Mouse (Mus musculus) macrophage (primary cell): Measurements from ENCODE around the gene H2afb2. TPM values are rescaled to one million over a fixed set of nuclear protein-coding genes. Genes with fewer than 3 reads are reported as not detected.

Experiments used
- H3K27ac ChIP-seq: fragments of 350-480 bp; formaldehyde crosslinking; 2 replicates; pipeline ENCODE4 v1.9.0; 2021
- H3K36me3 ChIP-seq: fragments of 350-480 bp; formaldehyde crosslinking; 2 replicates; pipeline ENCODE4 v1.9.0; 2021; ENCODE audit errors: inconsistent target
- H3K4me3 ChIP-seq: fragments of 350-480 bp; formaldehyde crosslinking; 2 replicates; pipeline ENCODE4 v1.9.0; 2021; ENCODE audit errors: inconsistent target
- H3K79me2 ChIP-seq: fragments of 350-480 bp; formaldehyde crosslinking; 2 replicates; pipeline ENCODE4 v1.9.0; 2021; ENCODE audit errors: inconsistent target
- WGBS: methylation state at CpG from one replicate; pipeline ENCODE4 v1.1.7; 2026; ENCODE audit warnings: inconsistent platforms; ENCODE audit not compliant: missing documents; 5-methylcytosine and 5-hydroxymethylcytosine counted together
- polyA plus RNA-seq: library from polyadenylated mRNA; stranded (reverse); fragments of 250-400 nt; gene quantifications from 3 replicates; pipeline ENCODE4 v1.2.4, GENCODE M21; 2018; ENCODE audit warnings: inconsistent platforms
- total RNA-seq, 78 experiments: library from RNA; depleted of rRNA; stranded (reverse); fragments of 250-400 nt; gene quantifications; 1 replicate in 9 of 78; 2 replicates in 24 of 78; 3 replicates in 43 of 78; 4 replicates in 2 of 78; pipeline ENCODE4 v1.2.4; 2018; ENCODE audit warnings: inconsistent platforms in 56 of 78

H2afb2 gene
- not detected for total RNA-seq (2018; cell fraction: chromatin; rRNA removed)
- not detected for total RNA-seq (2018; cell fraction: cytosol; rRNA removed)
- total RNA-seq (2018; cell fraction: nucleus; rRNA removed) = not detected
- polyA plus RNA-seq = not detected in 3 replicates

- Histone ChIP-seq H3K4me3 (no peak within 1 kb of the TSS), H3K36me3 (no peaks in the 10 kb centered on the region), H3K27ac (no peak within 1 kb of the TSS), H3K79me2 (no peaks in the 10 kb centered on the region)
- 80% methylated on average over 4 of the region's 6 CpGs for WGBS
Observed at GRCm38 (mm10) chrX:116680878-116681277, at the start of gene H2afb2. Gene H2afb2, plus strand, starts transcription at chrX:116681178.

Other genes with a start within 250 kb of the H2afb2 start
- not detected in 3 replicates for gene Cpxcr1, start 232.2 kb upstream of the H2afb2 start, polyA plus RNA-seq